Mouse (Mus musculus) MEL (cell line): ENCODE measurements at regions not wholly inside any gene's neighbourhood (a gene's known extent, or its start where the extent isn't known, plus 50 kb on each side); places are given as distances from the start of the nearest gene placed in this dataset.

Source experiments
- DNase-seq: peaks from one replicate; pipeline ENCODE4 v3.0.0; 2011; ENCODE audit warnings: low read depth, low spot score
- H3K27ac ChIP-seq: 2 replicates; pipeline ENCODE4 v1.5.1; 2012; ENCODE audit warnings: low read depth, mild to moderate bottlenecking, control low read depth, low read length, moderate library complexity; ENCODE audit not compliant: control insufficient read depth
- H3K27me3 ChIP-seq, 2 experiments: fragments of 150-350 bp in 1 of 2; sonication (generic) in 1 of 2; 2 replicates each; pipeline ENCODE4 v1.6.1; 2012; ENCODE audit warnings: low read length in 2 of 2, mild to moderate bottlenecking in 2 of 2, improper control_type of control experiment in 1 of 2, moderate library complexity in 1 of 2; ENCODE audit not compliant: insufficient read depth in 2 of 2, control insufficient read depth in 1 of 2
- H3K36me3 ChIP-seq, 2 experiments: 2 replicates each; pipeline ENCODE4 v1.6.1; 2012 to 2014; ENCODE audit warnings: low read length in 2 of 2, improper control_type of control experiment in 1 of 2, inconsistent platforms in 1 of 2, mild to moderate bottlenecking in 1 of 2; ENCODE audit not compliant: insufficient read depth in 2 of 2, control insufficient read depth in 1 of 2
- H3K4me1 ChIP-seq, 2 experiments: fragments of 150-350 bp in 1 of 2; sonication (generic) in 1 of 2; 2 replicates each; pipeline ENCODE4 v1.6.1; 2012; ENCODE audit warnings: low read length in 2 of 2, improper control_type of control experiment in 1 of 2, mild to moderate bottlenecking in 1 of 2; ENCODE audit not compliant: insufficient read depth in 2 of 2, control insufficient read depth in 1 of 2
- H3K4me3 ChIP-seq, 2 experiments: fragments of 150-350 bp in 1 of 2; sonication (generic) in 1 of 2; 2 replicates each; pipeline ENCODE4 v1.5.1; 2012; ENCODE audit warnings: low read depth in 2 of 2, low read length in 2 of 2, mild to moderate bottlenecking in 2 of 2, moderate library complexity in 2 of 2, control low read depth in 1 of 2, improper control_type of control experiment in 1 of 2; ENCODE audit not compliant: control insufficient read depth in 1 of 2, insufficient read depth in 1 of 2
- H3K79me2 ChIP-seq: 2 replicates; pipeline ENCODE4 v1.6.1; 2012; ENCODE audit warnings: mild to moderate bottlenecking, low read length, moderate library complexity; ENCODE audit not compliant: control insufficient read depth, poor library complexity, insufficient read depth
- H3K9ac ChIP-seq: 2 replicates; pipeline ENCODE4 v1.6.1; 2012; ENCODE audit warnings: low read depth, mild to moderate bottlenecking, control low read depth, low read length, moderate library complexity; ENCODE audit not compliant: control insufficient read depth, poor library complexity, severe bottlenecking
- H3K9me3 ChIP-seq: fragments of 150-350 bp; sonication (generic); replicated peaks from 2 replicates; pipeline ENCODE4 v1.6.1; 2012; ENCODE audit warnings: mild to moderate bottlenecking, low read length, improper control_type of control experiment, moderate library complexity; ENCODE audit not compliant: insufficient read depth
- BHLHE40 ChIP-seq: IDR thresholded peaks from 2 replicates; pipeline ENCODE4 v1.6.1; 2012; ENCODE audit warnings: low read depth, mild to moderate bottlenecking, inconsistent platforms, low read length, improper control_type of control experiment, borderline replicate concordance
- CHD2 ChIP-seq: IDR thresholded peaks from 2 replicates; pipeline ENCODE4 v1.6.1; 2011; ENCODE audit warnings: low read length, improper control_type of control experiment
- E2F4 ChIP-seq: IDR thresholded peaks from 2 replicates; pipeline ENCODE4 v1.6.1; 2011; ENCODE audit warnings: low read depth, low read length, improper control_type of control experiment, borderline replicate concordance
- ELF1 ChIP-seq: IDR thresholded peaks from 2 replicates; pipeline ENCODE4 v1.6.1; 2014; ENCODE audit warnings: low read depth, mild to moderate bottlenecking, inconsistent platforms, low read length, improper control_type of control experiment, moderate library complexity
- EP300 ChIP-seq, 2 experiments: IDR thresholded peaks; 2 replicates each; pipeline ENCODE4 v1.6.1; 2011; ENCODE audit warnings: improper control_type of control experiment in 2 of 2, low read length in 2 of 2, low read depth in 1 of 2, mild to moderate bottlenecking in 1 of 2
- ETS1 ChIP-seq: IDR thresholded peaks from 2 replicates; pipeline ENCODE4 v1.6.1; 2012; ENCODE audit warnings: low read depth, mild to moderate bottlenecking, inconsistent platforms, low read length, improper control_type of control experiment, moderate library complexity
- GABPA ChIP-seq: IDR thresholded peaks from 2 replicates; pipeline ENCODE4 v1.6.1; 2012; ENCODE audit warnings: low read depth, mild to moderate bottlenecking, inconsistent platforms, low read length, improper control_type of control experiment, moderate library complexity
- GATA1 ChIP-seq: IDR thresholded peaks from 2 replicates; pipeline ENCODE4 v1.6.1; 2011; ENCODE audit warnings: low read depth, low read length, improper control_type of control experiment
- HCFC1 ChIP-seq: IDR thresholded peaks from 2 replicates; pipeline ENCODE4 v1.6.1; 2012; ENCODE audit warnings: low read depth, mild to moderate bottlenecking, inconsistent platforms, low read length, improper control_type of control experiment, moderate library complexity
- JUND ChIP-seq: IDR thresholded peaks from 2 replicates; pipeline ENCODE4 v1.6.1; 2011; ENCODE audit warnings: low read depth, mild to moderate bottlenecking, improper control_type of control experiment, low read length
- MAFK ChIP-seq: IDR thresholded peaks from 2 replicates; pipeline ENCODE4 v1.6.1; 2011; ENCODE audit warnings: low read depth, mild to moderate bottlenecking, low read length, improper control_type of control experiment, borderline replicate concordance
- MAZ ChIP-seq: IDR thresholded peaks from 2 replicates; pipeline ENCODE4 v1.6.1; 2012; ENCODE audit warnings: low read depth, mild to moderate bottlenecking, inconsistent platforms, low read length, improper control_type of control experiment
- MEF2A ChIP-seq: IDR thresholded peaks from 2 replicates; pipeline ENCODE4 v1.6.1; 2014; ENCODE audit warnings: low read depth, mild to moderate bottlenecking, inconsistent platforms, low read length, improper control_type of control experiment; ENCODE audit not compliant: poor library complexity, insufficient replicate concordance, severe bottlenecking; ENCODE audit errors: extremely low read depth
- MXI1 ChIP-seq: IDR thresholded peaks from 2 replicates; pipeline ENCODE4 v1.6.1; 2011; ENCODE audit warnings: mild to moderate bottlenecking, low read depth, low read length, improper control_type of control experiment
- MYC ChIP-seq: IDR thresholded peaks from 2 replicates; pipeline ENCODE4 v1.6.1; 2011; ENCODE audit warnings: low read depth, mild to moderate bottlenecking, low read length, improper control_type of control experiment, moderate library complexity
- NELFE ChIP-seq: IDR thresholded peaks from 2 replicates; pipeline ENCODE4 v1.6.1; 2011; ENCODE audit warnings: low read depth, low read length, improper control_type of control experiment
- NRF1 ChIP-seq: IDR thresholded peaks from 2 replicates; pipeline ENCODE4 v1.6.1; 2014; ENCODE audit warnings: low read depth, mild to moderate bottlenecking, inconsistent platforms, low read length, improper control_type of control experiment, moderate library complexity; ENCODE audit not compliant: poor library complexity, insufficient read depth, severe bottlenecking
- POLR2A ChIP-seq, 2 experiments: IDR thresholded peaks; 2 replicates each; pipeline ENCODE4 v1.6.1; 2011 to 2012; ENCODE audit warnings: low read length in 2 of 2, mild to moderate bottlenecking in 2 of 2, control low read depth in 1 of 2, improper control_type of control experiment in 1 of 2, low read depth in 1 of 2, moderate library complexity in 1 of 2; ENCODE audit not compliant: control insufficient read depth in 1 of 2, insufficient read depth in 1 of 2, poor library complexity in 1 of 2
- POLR2AphosphoS2 ChIP-seq: IDR thresholded peaks from 2 replicates; pipeline ENCODE4 v1.6.1; 2011; ENCODE audit warnings: low read length, improper control_type of control experiment
- RAD21 ChIP-seq: IDR thresholded peaks from 2 replicates; pipeline ENCODE4 v1.6.1; 2011; ENCODE audit warnings: mild to moderate bottlenecking, low read depth, low read length, improper control_type of control experiment
- RCOR1 ChIP-seq: IDR thresholded peaks from 2 replicates; pipeline ENCODE4 v1.6.1; 2012; ENCODE audit warnings: low read depth, mild to moderate bottlenecking, inconsistent platforms, low read length, improper control_type of control experiment
- SIN3A ChIP-seq: IDR thresholded peaks from 2 replicates; pipeline ENCODE4 v1.6.1; 2012; ENCODE audit warnings: low read length, improper control_type of control experiment, inconsistent platforms
- SMC3 ChIP-seq: IDR thresholded peaks from 2 replicates; pipeline ENCODE4 v1.6.1; 2011; ENCODE audit warnings: low read depth, low read length, improper control_type of control experiment
- TBP ChIP-seq: IDR thresholded peaks from 2 replicates; pipeline ENCODE4 v1.8.0; 2011; ENCODE audit warnings: low read depth, low read length, improper control_type of control experiment
- TCF12 ChIP-seq: IDR thresholded peaks from 2 replicates; pipeline ENCODE4 v1.6.1; 2014; ENCODE audit warnings: low read depth, mild to moderate bottlenecking, inconsistent platforms, low read length, improper control_type of control experiment, moderate library complexity
- UBTF ChIP-seq: IDR thresholded peaks from 2 replicates; pipeline ENCODE4 v1.6.1; 2012; ENCODE audit warnings: low read depth, mild to moderate bottlenecking, inconsistent platforms, low read length, improper control_type of control experiment, moderate library complexity, borderline replicate concordance; ENCODE audit not compliant: insufficient read depth
- USF1 ChIP-seq: IDR thresholded peaks from 2 replicates; pipeline ENCODE4 v1.6.1; 2014; ENCODE audit warnings: low read depth, mild to moderate bottlenecking, inconsistent platforms, low read length, improper control_type of control experiment, moderate library complexity
- ZC3H11A ChIP-seq: IDR thresholded peaks from 2 replicates; pipeline ENCODE4 v1.6.1; 2012; ENCODE audit warnings: low read depth, mild to moderate bottlenecking, inconsistent platforms, low read length, improper control_type of control experiment
- ZKSCAN1 ChIP-seq: IDR thresholded peaks from 2 replicates; pipeline ENCODE4 v1.6.1; 2012; ENCODE audit warnings: low read depth, mild to moderate bottlenecking, inconsistent platforms, low read length, improper control_type of control experiment, moderate library complexity
- ZMIZ1 ChIP-seq: IDR thresholded peaks from 2 replicates; pipeline ENCODE4 v1.6.1; 2012; ENCODE audit warnings: low read depth, mild to moderate bottlenecking, inconsistent platforms, low read length, improper control_type of control experiment, moderate library complexity
- ZNF384 ChIP-seq: IDR thresholded peaks from 2 replicates; pipeline ENCODE4 v1.6.1; 2012; ENCODE audit warnings: low read depth, mild to moderate bottlenecking, inconsistent platforms, low read length, improper control_type of control experiment

DNA sequence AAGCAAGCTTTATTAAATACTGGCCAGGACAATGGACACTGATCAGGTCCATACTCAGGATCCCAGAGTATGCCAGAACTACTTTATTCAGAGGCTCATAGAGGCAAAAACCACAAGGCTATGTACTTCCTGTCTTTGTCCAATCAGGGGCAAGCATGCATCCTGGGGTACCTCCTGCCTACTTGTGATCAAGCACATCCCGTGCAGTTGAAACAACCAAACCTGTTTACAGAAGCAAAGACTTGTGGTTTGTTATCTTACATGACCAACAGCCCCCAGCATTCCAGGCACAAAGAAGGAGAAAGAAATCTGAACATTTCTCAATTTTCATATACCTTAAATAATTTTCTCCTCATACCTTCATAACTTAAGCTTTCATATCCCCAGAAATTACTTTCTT is 93.1 kb upstream of the Plcl2 start (continued):
- TF ChIP-seq NRF1 (no peak), CHD2 (no peak), ZMIZ1 (no peak), ZC3H11A (no peak), USF1 (no peak), ZNF384 (peak; percentile 2; the same call in 1 of the 2 replicates)

DNA sequence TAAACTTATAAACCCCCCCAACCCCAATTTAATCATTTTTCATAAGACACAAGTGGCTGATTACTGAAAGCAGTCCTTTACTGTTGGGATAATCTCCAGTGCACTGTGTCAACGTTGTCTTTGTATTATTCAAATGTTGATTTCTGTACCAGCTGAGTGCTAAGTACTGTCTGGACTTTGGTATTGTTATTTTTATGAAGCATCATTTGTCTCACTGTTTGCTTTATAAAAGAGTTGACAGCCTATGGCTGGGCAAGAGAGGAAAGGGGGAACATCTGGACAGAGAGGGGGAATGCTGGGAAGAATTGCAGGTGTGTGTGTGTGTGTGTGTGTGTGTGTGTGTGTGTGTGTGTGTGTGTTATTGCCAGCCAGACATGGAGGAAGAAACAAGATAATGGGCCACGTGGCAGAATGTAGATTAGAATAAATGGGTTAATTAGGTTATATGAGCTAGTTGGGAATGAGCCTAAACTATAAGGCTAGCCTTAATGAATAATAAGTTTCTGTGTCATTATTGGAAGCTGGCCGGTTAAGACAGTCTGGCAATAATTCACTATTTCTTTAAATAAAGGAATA is 92.6 kb upstream of the Plcl2 start:
- peaks cover 26 to 47% of the 10 kb centered on the region in 2 experiments for H3K4me1 ChIP-seq

More for the DNA sequence above, 92.6 kb upstream of the Plcl2 start:
- H3K36me3 ChIP-seq = peaks cover 0 to 44% of the 10 kb centered on the region in 2 experiments; a peak in 2 of 4 replicates
- no peak for TF ChIP-seq MYC
- TF ChIP-seq GABPA = no peak
- no peak for TF ChIP-seq E2F4
- TF ChIP-seq MEF2A = peak; percentile 5; the same call in 1 of the 2 replicates
- no peak for TF ChIP-seq ZC3H11A
- TF ChIP-seq ZKSCAN1 = no peak
- TF ChIP-seq HCFC1 = no peak
- peak; percentile 37; the same call in 1 of the 2 replicates for TF ChIP-seq ETS1
- TF ChIP-seq MAFK = no peak
- TF ChIP-seq POLR2AphosphoS2 = no peak
- TF ChIP-seq ZMIZ1 = no peak
- no peak for TF ChIP-seq RCOR1
- no peak for TF ChIP-seq TBP
- no peak for TF ChIP-seq MAZ
- TF ChIP-seq MXI1 = peak; percentile 59; the same call in 1 of the 2 replicates
- TF ChIP-seq TCF12 = peak; percentile 55; the same call in 1 of the 2 replicates
- TF ChIP-seq GATA1 = 0 out of 2 replicates have a peak, but pooled peaks have one; percentile 8
- TF ChIP-seq SIN3A = no peak
- TF ChIP-seq JUND = no peak
- peak; percentile 80 for TF ChIP-seq USF1
- no peak for TF ChIP-seq SMC3
- TF ChIP-seq UBTF = no peak
- TF ChIP-seq RAD21 = no peak
- TF ChIP-seq POLR2A (IDR thresholded peaks at IDR 0.05; ENCODE audit: control insufficient read depth in 1 of 2, insufficient read depth in 1 of 2, low read depth in 1 of 2, low read length in 2 of 2, poor library complexity in 1 of 2) = no peak
- TF ChIP-seq CHD2 = no peak
- TF ChIP-seq BHLHE40 = no peak
- no peak for TF ChIP-seq EP300 (IDR thresholded peaks at IDR 0.05; ENCODE audit: low read depth in 1 of 2, low read length in 2 of 2)
- TF ChIP-seq ELF1 = no peak
- no peak for TF ChIP-seq NELFE
- TF ChIP-seq, all 39 proteins: peak for 6
- no peak overlapping the region for H3K9ac ChIP-seq
- no peaks in the 10 kb centered on the region for H3K79me2 ChIP-seq
- no peak overlapping the region for H3K4me3 ChIP-seq
- H3K27me3 ChIP-seq = no peaks in the 10 kb centered on the region
- no peaks in the 10 kb centered on the region for H3K9me3 ChIP-seq
- peak; percentile 18 for DNase-seq
- H3K27ac ChIP-seq = peak overlapping the region; percentile 29; the same call in 1 of the 2 replicates
